Mouse (Mus musculus) heart, embryonic 10.5 days (tissue): ENCODE data around the gene Prx. TPM values are rescaled to one million over a fixed set of nuclear protein-coding genes. Genes with fewer than 3 reads are reported as not detected.

Source experiments
- DNase-seq: peaks from one replicate; pipeline ENCODE4 v3.0.0-alpha.2; 2017; ENCODE audit warnings: low spot score
- H3K27ac ChIP-seq: fragments of 300-500 bp; sonication (generic); 2 replicates; pipeline ENCODE4 v1.5.1; 2016; ENCODE audit warnings: mild to moderate bottlenecking
- H3K27me3 ChIP-seq: fragments of 300-500 bp; sonication (generic); 2 replicates; pipeline ENCODE4 v1.6.1; 2016; ENCODE audit warnings: mild to moderate bottlenecking; ENCODE audit not compliant: poor library complexity, insufficient read depth, severe bottlenecking
- H3K36me3 ChIP-seq: fragments of 300-500 bp; sonication (generic); 2 replicates; pipeline ENCODE4 v1.6.1; 2016; ENCODE audit warnings: mild to moderate bottlenecking, moderate library complexity
- H3K4me1 ChIP-seq: fragments of 300-500 bp; sonication (generic); 2 replicates; pipeline ENCODE4 v1.6.1; 2016; ENCODE audit warnings: mild to moderate bottlenecking
- H3K4me3 ChIP-seq: fragments of 300-500 bp; sonication (generic); 2 replicates; pipeline ENCODE4 v1.5.1; 2016; ENCODE audit warnings: mild to moderate bottlenecking, moderate library complexity
- H3K9me3 ChIP-seq: fragments of 300-500 bp; sonication (generic); 2 replicates; pipeline ENCODE4 v1.6.1; 2016; ENCODE audit warnings: mild to moderate bottlenecking, moderate library complexity
- WGBS: fragments of 180-500 bp; shearing (Covaris S2); methylation state at CpG from one replicate; pipeline ENCODE4 v1.1.7; 2016; 5-methylcytosine and 5-hydroxymethylcytosine counted together
- polyA plus RNA-seq: library from polyadenylated mRNA; unstranded; fragments of >200 nt; fragmentation: Nextera tagmentation; extraction: Ambion mirVana; gene quantifications from 2 replicates; pipeline ENCODE4 v1.2.1, GENCODE M21; 2016

The Prx gene
- polyA plus RNA-seq, 1 experiment from 2014 or later: 2.4 TPM

DNA sequence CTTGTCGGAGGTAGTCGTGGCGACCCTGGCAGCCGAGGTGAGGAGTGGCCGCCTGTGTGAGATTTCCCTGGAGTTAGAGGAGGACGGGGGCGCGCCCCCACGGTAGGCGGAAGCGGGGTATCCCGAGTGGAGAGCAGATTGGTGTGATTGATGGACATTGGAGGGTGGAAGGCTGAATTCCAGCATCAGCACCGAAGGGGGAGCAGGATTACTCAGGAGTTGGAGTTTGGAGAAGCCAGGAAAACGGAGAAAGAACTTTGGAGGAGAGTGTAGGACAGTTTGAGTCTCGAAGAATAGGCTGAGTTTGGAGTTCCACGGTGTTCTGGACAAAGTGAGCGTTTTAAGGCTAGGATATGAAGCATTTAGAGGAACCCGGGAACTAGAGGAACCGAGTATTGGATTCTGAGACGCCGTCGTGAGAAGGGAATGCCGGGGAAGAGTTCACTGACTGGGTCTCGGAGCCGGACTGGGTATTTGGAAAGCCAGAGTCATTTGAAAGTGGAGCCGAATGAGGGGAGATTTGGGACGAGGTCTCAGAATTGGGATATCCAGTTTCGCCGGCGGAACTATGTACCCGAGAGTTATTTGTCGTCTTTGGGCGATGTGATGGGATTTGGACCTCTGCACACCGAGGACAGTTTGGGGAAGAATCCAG is 25.2 kb upstream of the Prx start:
- under 1% methylated on average over 34 of the region's 34 CpGs for WGBS
- Histone ChIP-seq H3K36me3 (peaks cover 17% of the 10 kb centered on the region), H3K27me3 (no peaks in the 10 kb centered on the region), H3K4me3 (peak overlapping the region; percentile 74), H3K4me1 (peaks cover 7% of the 10 kb centered on the region; the same call in 1 of the 2 replicates), H3K9me3 (no peaks in the 10 kb centered on the region), H3K27ac (peak overlapping the region; percentile 90)
- no peak for DNase-seq

DNA sequence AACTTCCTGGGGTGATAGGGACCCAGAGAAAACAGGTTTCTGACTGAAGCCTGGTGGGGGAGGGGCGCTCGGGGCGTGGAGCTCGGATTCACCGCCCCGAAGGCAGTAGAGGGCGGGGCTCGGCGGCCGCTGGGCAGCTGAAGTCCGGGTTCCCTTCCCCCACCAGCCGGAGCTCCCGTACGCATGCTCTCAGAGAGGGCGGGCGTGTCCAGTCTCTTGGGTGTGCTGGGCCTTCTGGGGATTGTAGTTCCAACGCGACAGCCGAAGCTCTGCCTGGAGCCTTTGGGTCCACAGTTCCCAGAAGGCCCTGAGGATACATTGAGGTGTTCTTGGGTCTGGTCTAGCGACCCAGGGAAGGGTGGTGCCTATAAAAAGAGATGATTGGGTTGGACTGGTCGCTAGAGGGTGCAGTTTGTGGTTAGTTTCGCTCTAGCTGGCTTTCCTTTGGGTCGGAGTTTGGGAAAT is 24.6 kb upstream of the Prx start:
- no peaks in the 10 kb centered on the region for H3K27me3 ChIP-seq
- under 1% methylated on average over 23 of the region's 23 CpGs for WGBS

DNA sequence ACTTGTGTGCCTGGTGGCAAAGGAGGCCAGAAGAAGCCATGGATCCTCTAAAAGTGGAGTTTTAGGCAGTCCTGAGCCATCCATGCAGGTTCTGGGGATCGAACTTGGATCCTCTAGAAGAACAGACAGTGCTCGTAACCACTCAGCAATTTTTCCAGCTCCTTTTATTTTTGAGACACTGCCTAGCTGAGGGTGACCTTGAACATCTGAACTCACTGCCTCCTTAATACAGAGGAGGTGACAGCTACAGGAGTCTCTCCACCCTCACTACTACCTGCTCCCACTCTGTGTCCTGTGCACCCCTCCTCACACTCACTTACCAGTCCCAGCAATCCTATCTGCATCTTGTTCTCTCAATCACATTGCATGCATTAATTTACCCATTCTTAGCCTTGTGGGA is 23.5 kb upstream of the Prx start:
- H3K4me3 ChIP-seq: no peak overlapping the region
- no peak overlapping the region; the same call in 1 of the 2 replicates for H3K27ac ChIP-seq
- peaks cover 9% of the 10 kb centered on the region for H3K4me1 ChIP-seq
- DNase-seq: no peak
- WGBS: 81% methylated on average over 2 of the region's 2 CpGs
- no peaks in the 10 kb centered on the region for H3K27me3 ChIP-seq
- no peaks in the 10 kb centered on the region for H3K9me3 ChIP-seq
- H3K36me3 ChIP-seq: peaks cover 17% of the 10 kb centered on the region

More for the DNA sequence above, 24.6 kb upstream of the Prx start:
- H3K27ac ChIP-seq: peak overlapping the region; percentile 90
- peak; percentile 100 for DNase-seq
- no peaks in the 10 kb centered on the region for H3K9me3 ChIP-seq
- H3K4me3 ChIP-seq: peak overlapping the region; percentile 74
- H3K4me1 ChIP-seq: peaks cover 7% of the 10 kb centered on the region; the same call in 1 of the 2 replicates
- H3K36me3 ChIP-seq: peaks cover 17% of the 10 kb centered on the region

DNA sequence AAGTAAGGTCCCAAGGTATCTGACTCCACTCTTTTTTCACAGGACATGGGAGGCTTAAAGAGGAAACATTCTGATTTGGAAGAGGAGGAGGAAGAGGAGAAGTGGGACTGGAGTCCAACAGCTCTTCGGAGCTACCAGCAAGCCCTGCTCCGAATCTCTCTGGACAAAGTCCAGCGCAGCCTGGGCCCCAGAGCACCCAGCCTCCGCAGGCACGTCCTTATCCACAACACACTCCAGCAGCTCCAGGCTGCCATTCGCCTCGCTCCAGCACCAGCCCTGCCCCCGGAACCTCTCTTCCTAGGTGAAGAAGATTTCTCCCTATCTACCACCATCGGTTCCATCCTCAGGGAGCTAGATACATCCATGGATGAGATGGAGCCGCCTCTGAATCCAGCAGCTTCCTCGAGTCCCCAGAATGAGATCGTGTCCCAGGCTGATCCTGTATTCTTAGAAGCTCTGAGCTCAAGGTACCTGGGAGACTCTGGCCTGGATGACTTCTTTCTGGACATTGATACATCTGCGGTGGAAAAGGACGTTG is 23.0 kb upstream of the Prx start:
- DNase-seq: no peak
- no peak overlapping the region for H3K4me3 ChIP-seq
- WGBS: 91% methylated on average over 14 of the region's 14 CpGs
- peak overlapping the region; percentile 17; the same call in 1 of the 2 replicates for H3K27ac ChIP-seq
- H3K4me1 ChIP-seq: peaks cover 15% of the 10 kb centered on the region
- no peaks in the 10 kb centered on the region for H3K9me3 ChIP-seq
- H3K36me3 ChIP-seq: peaks cover 17% of the 10 kb centered on the region
- H3K27me3 ChIP-seq: no peaks in the 10 kb centered on the region

DNA sequence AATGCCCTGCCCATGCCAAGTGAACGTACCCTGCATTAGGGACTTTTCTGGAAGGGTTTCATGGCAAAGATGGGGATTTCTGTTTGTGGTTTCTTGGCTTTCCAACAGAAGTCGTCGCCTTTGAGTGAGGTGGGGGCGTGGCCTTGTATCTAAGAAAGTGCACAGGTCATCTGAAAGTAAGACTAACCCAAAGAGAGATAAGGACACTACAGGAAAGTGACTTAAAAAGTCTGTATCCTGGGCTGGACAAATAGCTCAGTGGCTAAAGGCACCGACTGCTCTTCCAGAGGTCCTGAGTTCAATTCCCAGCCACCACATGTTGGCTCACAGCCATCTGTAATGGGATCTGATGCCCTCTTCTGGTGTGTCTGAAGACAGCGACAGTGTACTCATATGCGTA is 20.6 kb upstream of the Prx start:
- DNase-seq: no peak
- Histone ChIP-seq H3K4me3 (no peak overlapping the region), H3K4me1 (peaks cover 25% of the 10 kb centered on the region), H3K9me3 (no peaks in the 10 kb centered on the region), H3K36me3 (peaks cover 17% of the 10 kb centered on the region), H3K27ac (no peak overlapping the region), H3K27me3 (no peaks in the 10 kb centered on the region)
- 76% methylated on average over 7 of the region's 7 CpGs for WGBS

DNA sequence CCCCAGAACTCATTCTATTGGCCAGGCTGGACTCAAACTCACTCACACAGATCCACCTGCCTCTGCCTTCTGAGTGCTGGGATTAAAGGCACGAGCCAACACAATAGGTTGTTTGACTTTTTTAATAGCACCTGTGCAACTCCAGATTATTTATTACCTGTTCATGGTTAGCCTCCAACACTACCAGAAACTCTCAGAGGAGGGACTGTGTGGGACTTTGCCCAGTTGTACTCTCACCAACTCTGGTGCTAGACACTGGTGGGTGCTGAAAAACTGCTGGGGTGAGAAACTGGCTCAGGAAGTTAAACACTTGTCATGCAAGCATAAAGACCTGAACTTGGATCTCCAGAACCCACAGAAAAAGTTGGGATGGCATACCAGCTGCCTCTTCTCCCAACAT is 19.4 kb upstream of the Prx start:
- H3K27ac ChIP-seq: no peak overlapping the region
- no peaks in the 10 kb centered on the region for H3K27me3 ChIP-seq
- H3K4me3 ChIP-seq: no peak overlapping the region
- no peak for DNase-seq
- H3K4me1 ChIP-seq: peaks cover 25% of the 10 kb centered on the region
- H3K9me3 ChIP-seq: no peaks in the 10 kb centered on the region
- H3K36me3 ChIP-seq: peaks cover 17% of the 10 kb centered on the region
- WGBS: 96% methylated on average over 1 of the region's 1 CpGs

DNA sequence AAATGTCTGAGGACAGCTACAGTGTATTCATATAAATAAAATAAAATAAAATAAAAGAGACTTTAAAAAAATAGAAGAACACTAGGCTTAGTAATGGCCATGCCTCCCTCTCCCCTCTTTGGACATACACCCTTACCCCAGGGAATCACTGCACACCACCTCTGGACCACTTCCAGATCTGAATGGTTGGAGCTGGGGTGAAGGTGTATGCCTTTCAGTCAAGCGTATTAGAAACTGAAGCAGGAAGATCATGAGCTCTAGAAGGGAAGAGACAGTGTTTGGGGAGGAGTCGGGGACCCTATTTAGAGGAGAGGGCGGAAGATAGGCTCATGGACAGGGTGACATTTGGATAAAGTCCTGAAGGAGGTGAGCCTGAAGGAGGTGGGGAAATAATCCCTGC is 18.6 kb upstream of the Prx start:
- Histone ChIP-seq H3K4me3 (peak overlapping the region; percentile 56), H3K4me1 (peaks cover 24% of the 10 kb centered on the region), H3K27ac (peak overlapping the region; percentile 89), H3K9me3 (no peaks in the 10 kb centered on the region), H3K27me3 (no peaks in the 10 kb centered on the region), H3K36me3 (peaks cover 17% of the 10 kb centered on the region)
- no peak for DNase-seq
- 65% methylated on average over 3 of the region's 3 CpGs for WGBS

DNA sequence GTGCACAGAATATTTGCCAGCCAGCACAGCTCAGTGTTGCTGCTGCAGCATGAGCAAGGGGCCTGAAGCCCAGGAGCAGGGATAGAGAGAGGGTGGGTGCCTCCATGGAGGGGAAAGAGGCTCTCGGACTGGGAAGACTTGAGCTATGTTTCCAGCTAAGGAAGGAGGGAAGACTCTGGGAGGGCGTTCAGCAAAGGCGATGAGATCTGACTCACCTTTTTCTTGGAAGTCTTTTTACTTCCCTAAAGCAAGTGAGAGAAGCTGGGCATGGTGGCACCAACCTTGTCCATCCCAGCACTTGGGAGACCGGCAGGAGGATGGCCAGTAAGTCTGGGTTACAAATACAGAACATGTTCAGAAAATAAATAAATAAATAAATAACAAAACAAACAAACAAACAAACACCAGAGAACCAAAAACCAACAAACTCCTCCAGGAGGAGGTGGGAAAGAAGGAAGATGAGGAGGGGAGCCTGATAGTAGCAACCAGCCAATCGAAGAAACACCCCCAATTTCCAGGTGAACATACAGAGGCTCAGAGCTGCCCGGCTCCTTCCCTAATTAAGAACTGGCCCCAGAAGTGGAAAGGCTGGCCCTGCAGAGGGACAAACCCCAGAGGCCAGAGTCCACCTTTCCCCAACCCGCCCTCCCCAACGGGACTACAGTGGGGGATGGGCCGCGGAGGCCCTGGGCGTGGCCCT is 18.0 kb upstream of the Prx start:
- H3K9me3 ChIP-seq: no peaks in the 10 kb centered on the region
- H3K27ac ChIP-seq: peak overlapping the region; percentile 89
- H3K4me1 ChIP-seq: peaks cover 25% of the 10 kb centered on the region
- 12% methylated on average over 11 of the region's 11 CpGs for WGBS
- peak overlapping the region; percentile 56 for H3K4me3 ChIP-seq
- H3K27me3 ChIP-seq: no peaks in the 10 kb centered on the region
- DNase-seq: no peak
- peaks cover 15% of the 10 kb centered on the region for H3K36me3 ChIP-seq

DNA sequence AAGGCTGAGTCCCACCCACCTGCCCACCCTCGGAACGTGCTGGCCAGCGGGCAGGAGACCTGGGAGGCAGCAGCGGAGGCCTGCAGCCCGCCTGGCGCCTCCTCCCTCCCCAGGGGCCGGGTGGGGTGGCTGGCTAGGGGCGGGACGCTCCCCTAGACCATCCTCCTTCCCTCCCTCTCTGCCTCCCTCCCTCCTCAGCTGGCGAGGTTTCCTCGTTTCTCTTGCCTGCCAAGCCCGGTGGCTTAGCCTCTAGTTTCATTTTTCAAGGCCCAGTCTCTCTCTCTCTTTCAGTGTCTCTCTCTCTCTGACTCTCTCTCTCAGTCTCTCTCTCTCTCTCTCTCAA is 17.5 kb upstream of the Prx start:
- H3K36me3 ChIP-seq: peaks cover 10% of the 10 kb centered on the region
- WGBS: 0% methylated on average over 12 of the region's 12 CpGs
- DNase-seq: peak; percentile 97
- no peaks in the 10 kb centered on the region for H3K9me3 ChIP-seq
- H3K27ac ChIP-seq: peak overlapping the region; percentile 89
- peak overlapping the region; percentile 56 for H3K4me3 ChIP-seq
- H3K27me3 ChIP-seq: no peaks in the 10 kb centered on the region
- peaks cover 25% of the 10 kb centered on the region for H3K4me1 ChIP-seq

DNA sequence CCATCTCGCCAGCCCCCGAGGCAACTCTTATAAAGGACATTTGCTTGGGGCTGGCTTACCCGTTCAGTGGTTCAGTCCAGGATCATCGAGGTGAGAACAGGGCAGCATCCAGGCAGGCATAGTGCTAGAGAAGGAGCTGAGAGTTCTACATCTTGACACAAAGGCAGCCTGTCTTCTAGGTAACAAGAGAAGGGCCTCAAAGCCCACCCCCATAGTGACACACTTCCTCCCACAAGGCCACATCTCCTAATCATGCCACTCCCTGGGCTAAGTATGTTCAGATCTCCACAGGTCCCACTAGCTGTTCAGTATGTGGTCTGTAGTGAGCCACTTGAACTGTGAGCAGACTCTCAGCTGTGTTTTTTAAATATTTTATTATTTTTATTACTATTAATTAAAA is 15.3 kb upstream of the Prx start:
- H3K9me3 ChIP-seq: no peaks in the 10 kb centered on the region
- peaks cover 36% of the 10 kb centered on the region for H3K4me1 ChIP-seq
- no peaks in the 10 kb centered on the region for H3K27me3 ChIP-seq
- 0 out of 2 replicates have a peak, but pooled peaks cover 2% of the 10 kb centered on the region for H3K36me3 ChIP-seq
- H3K27ac ChIP-seq: no peak overlapping the region
- no peak overlapping the region for H3K4me3 ChIP-seq
- no peak for DNase-seq
- 91% methylated on average over 4 of the region's 4 CpGs for WGBS

DNA sequence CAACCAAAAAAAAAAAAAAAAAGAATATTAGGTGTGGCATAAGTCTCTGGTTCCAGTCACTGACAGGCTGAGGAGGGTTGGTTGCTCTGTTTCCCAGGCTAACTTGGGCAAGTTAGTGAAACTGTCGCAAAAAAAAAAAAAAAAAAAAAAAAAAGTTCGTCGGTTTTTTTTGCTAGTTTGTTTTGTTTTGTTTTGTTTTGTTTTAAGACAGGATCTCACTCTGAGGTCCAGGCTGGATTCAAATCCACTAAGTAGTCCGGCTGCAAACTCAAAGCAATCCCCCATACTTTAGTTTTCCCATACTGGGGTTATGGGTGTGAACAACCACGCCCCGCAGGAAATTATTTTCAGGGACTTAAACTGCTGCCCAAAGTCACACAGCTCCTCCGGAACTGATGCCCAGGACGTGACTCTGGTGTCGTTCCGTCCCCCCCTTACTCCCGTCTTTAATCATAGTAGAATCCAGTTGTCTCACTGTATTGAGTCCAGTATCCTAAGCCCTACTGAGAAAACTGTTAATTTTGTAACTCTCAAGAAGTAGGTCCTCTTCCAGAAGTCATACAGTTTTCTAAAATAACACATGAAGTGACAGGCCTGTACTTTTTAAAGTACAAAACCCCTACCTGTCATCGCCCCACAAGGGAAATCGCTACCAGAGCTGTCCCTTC is 12.9 kb upstream of the Prx start:
- H3K4me3 ChIP-seq: peak overlapping the region; percentile 81
- peaks cover 14% of the 10 kb centered on the region for H3K36me3 ChIP-seq
- DNase-seq: no peak
- no peaks in the 10 kb centered on the region for H3K27me3 ChIP-seq
- peak overlapping the region; percentile 97 for H3K27ac ChIP-seq
- H3K4me1 ChIP-seq: peaks cover 51% of the 10 kb centered on the region
- WGBS: 3% methylated on average over 13 of the region's 13 CpGs
- no peaks in the 10 kb centered on the region for H3K9me3 ChIP-seq

DNA sequence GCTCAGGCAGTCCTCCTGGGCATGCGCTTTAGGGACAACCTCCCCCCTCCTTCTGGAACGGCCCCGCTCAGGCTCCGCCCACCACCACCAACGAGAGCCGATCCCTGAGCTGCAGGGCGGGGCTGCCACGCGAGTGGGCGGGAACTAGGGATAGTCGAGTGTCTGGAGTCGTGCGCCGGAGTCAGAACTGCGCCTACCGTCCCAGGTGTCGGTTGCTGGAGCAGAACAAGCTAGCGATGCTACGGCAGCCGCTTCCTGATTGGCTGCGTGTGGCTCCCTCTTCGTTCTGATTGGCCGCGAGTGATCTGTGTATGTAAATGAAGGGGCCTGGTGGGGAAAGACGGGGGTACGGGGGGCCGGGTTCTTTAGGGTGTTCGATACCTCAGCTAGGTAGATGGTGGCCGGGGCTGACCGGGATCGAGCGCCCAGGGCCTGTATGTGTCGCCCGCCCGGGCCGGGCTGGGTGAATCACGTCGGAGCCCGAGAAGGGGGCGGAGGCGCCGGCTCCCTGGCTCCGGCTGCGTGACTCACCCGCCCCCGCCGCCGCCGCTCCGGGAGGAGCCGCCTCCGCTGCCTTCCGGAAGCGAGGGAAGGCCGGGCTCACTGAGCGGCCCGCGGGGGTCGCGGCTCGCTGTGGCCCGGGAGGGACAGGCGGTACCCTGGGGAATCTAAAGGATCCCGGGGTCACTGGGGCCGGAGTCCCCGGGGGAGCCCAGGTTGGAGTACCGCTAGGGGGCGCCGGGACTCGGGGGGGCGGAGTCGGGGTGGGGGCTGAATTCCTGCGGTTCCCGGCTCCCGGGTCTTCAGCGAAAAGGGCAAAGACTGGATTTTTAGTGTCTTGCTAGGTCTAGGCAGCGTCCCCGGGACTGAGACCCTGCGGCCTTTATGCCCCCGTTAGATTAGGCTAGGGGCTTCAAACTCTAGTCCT is 12.1 kb upstream of the Prx start, which contains the start of gene Sertad1:
Gene Sertad1 (plus strand): TSS at position 141 of the 928 bp plus-strand sequence.
- Histone ChIP-seq H3K9me3 (no peaks in the 10 kb centered on the region), H3K27ac (peak within 1 kb of the TSS; percentile 97), H3K4me3 (peak within 1 kb of the TSS; percentile 81), H3K36me3 (peaks cover 14% of the 10 kb centered on the region), H3K4me1 (peaks cover 51% of the 10 kb centered on the region), H3K27me3 (no peaks in the 10 kb centered on the region)
- DNase-seq: peak; percentile 100
- under 1% methylated on average over 80 of the region's 80 CpGs for WGBS
